Mouse (Mus musculus) heart, postnatal 0 days (tissue): ENCODE measurements around the gene Runx1. TPM values are rescaled to one million over a fixed set of nuclear protein-coding genes. Genes with fewer than 3 reads are reported as not detected.

Source experiments
- ATAC-seq: fragments of 200-750 bp; cut with Nextera tagmentation; 2 replicates; pipeline ENCODE4 v1.8.0; 2017; ENCODE audit warnings: low read depth, moderate number of reproducible peaks, moderate library complexity; ENCODE audit not compliant: insufficient read depth
- DNase-seq: peaks from one replicate; pipeline ENCODE4 v3.0.0-alpha.2; 2016; ENCODE audit warnings: low spot score
- H3K27ac ChIP-seq: fragments of 300-500 bp; sonication (generic); 2 replicates; pipeline ENCODE4 v1.5.1; 2014; ENCODE audit warnings: low read depth, mild to moderate bottlenecking
- H3K27me3 ChIP-seq: fragments of 300-500 bp; sonication (generic); 2 replicates; pipeline ENCODE4 v1.6.1; 2014; ENCODE audit warnings: low read length, mixed read lengths; ENCODE audit not compliant: control insufficient read depth, insufficient read depth
- H3K36me3 ChIP-seq: fragments of 300-500 bp; sonication (generic); replicated peaks from 2 replicates; pipeline ENCODE4 v1.6.1; 2014; ENCODE audit warnings: low read length, mixed read lengths; ENCODE audit not compliant: control insufficient read depth, insufficient read depth
- H3K4me1 ChIP-seq: fragments of 300-500 bp; sonication (generic); 2 replicates; pipeline ENCODE4 v1.6.1; 2014; ENCODE audit warnings: antibody characterized with exemption; ENCODE audit not compliant: control insufficient read depth, insufficient read depth
- H3K4me2 ChIP-seq: fragments of 300-500 bp; sonication (generic); 2 replicates; pipeline ENCODE4 v1.6.1; 2014; ENCODE audit warnings: low read depth, mild to moderate bottlenecking, low read length, moderate library complexity
- H3K4me3 ChIP-seq: fragments of 300-500 bp; sonication (generic); 2 replicates; pipeline ENCODE4 v1.5.1; 2014; ENCODE audit warnings: low read depth, low read length
- H3K9ac ChIP-seq: fragments of 300-500 bp; sonication (generic); replicated peaks from 2 replicates; pipeline ENCODE4 v1.6.1; 2014; ENCODE audit warnings: low read depth, low read length, mixed read lengths
- H3K9me3 ChIP-seq: fragments of 300-500 bp; sonication (generic); replicated peaks from 2 replicates; pipeline ENCODE4 v1.6.1; 2016; ENCODE audit warnings: low read length; ENCODE audit not compliant: control insufficient read depth
- CTCF ChIP-seq: IDR thresholded peaks from 2 replicates; pipeline ENCODE4 v1.5.1; 2016; ENCODE audit warnings: antibody characterized with exemption, control low read depth, low read depth
- EP300 ChIP-seq: IDR thresholded peaks from 2 replicates; pipeline ENCODE4 v1.6.1; 2016; ENCODE audit warnings: antibody characterized with exemption, low read depth
- WGBS: fragments of 180-500 bp; shearing (Covaris S2); extraction: QIAGEN DNeasy Blood & Tissue Kit; methylation state at CpG from one replicate; pipeline ENCODE4 v1.1.7; 2014; 5-methylcytosine and 5-hydroxymethylcytosine counted together
- polyA plus RNA-seq: library from polyadenylated mRNA; unstranded; fragments of >200 nt; fragmentation: Nextera tagmentation; extraction: Ambion mirVana; gene quantifications from 2 replicates; pipeline ENCODE4 v1.2.1, GENCODE M21; 2015
- total RNA-seq: library from RNA; depleted of rRNA; stranded (reverse); fragments of >200 nt; gene quantifications from 2 replicates; pipeline ENCODE4 v1.2.3, GENCODE M21; 2014; ENCODE audit warnings: low replicate concordance

Runx1 gene
- total and polyA plus RNA-seq, 2 experiments from 2014 or later = 0.33 to 1.3 TPM

DNA sequence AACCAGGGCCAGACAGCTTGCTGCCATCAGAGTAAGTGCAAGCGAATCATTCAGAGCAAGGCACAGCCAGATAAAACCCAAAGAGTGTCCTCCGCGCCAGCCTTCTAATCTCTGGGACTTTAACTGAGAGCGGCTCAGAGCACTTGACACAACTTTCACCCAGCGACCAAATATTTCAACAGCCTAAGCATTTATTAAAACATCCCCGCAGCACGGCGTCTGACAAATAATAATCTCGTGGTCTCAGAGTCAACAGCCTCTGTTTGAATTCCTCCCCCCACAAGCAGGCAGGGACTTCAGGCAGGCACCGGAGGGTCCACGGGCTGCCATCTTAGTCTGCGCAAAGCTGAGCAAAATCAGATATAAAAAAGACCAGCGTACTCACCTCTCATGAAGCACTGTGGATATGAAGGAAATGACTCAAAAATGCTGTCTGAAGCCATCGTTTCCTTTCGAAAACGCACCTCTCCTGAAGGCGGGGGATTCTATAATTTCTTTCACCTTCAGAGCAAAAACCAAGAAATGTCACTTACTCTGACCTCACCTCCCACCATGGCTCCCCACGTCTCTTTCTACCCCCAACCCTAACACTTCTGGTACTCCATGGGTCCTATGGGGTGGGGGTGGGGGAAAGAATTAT is 625 bp downstream of the Runx1 start:
- no peak overlapping the region; the same call in 1 of the 2 replicates for H3K9ac ChIP-seq
- H3K9me3 ChIP-seq = no peaks in the 10 kb centered on the region
- no peaks in the 10 kb centered on the region for H3K4me1 ChIP-seq
- DNase-seq (no peak), ATAC-seq (no peak)
- TF ChIP-seq EP300 = no peak
- TF ChIP-seq CTCF = no peak
- peaks cover 53% of the 10 kb centered on the region for H3K27me3 ChIP-seq
- H3K36me3 ChIP-seq = no peaks in the 10 kb centered on the region
- peak overlapping the region; percentile 32; the same call in 1 of the 2 replicates for H3K4me3 ChIP-seq
- WGBS = 58% methylated on average over 18 of the region's 18 CpGs
- no peak overlapping the region for H3K27ac ChIP-seq
- peak overlapping the region; percentile 17; the same call in 1 of the 2 replicates for H3K4me2 ChIP-seq

GRCm38 (mm10) chr16:92824723-92825203 is 1.2 kb downstream of the Runx1 start:
- Histone ChIP-seq H3K9ac (no peak overlapping the region; the same call in 1 of the 2 replicates), H3K9me3 (no peaks in the 10 kb centered on the region), H3K4me2 (peak overlapping the region; percentile 17; the same call in 1 of the 2 replicates), H3K4me3 (peak overlapping the region; percentile 32; the same call in 1 of the 2 replicates), H3K27me3 (peaks cover 53% of the 10 kb centered on the region), H3K36me3 (no peaks in the 10 kb centered on the region), H3K27ac (no peak overlapping the region), H3K4me1 (no peaks in the 10 kb centered on the region)
- no peak for TF ChIP-seq EP300
- no peak for TF ChIP-seq CTCF
- no peak for DNase-seq
- 76% methylated on average over 9 of the region's 9 CpGs for WGBS
- ATAC-seq = no peak

GRCm38 (mm10) chr16:92824003-92824722 is 1.8 kb downstream of the Runx1 start:
- H3K9ac ChIP-seq = no peak overlapping the region
- WGBS = 77% methylated on average over 6 of the region's 6 CpGs
- H3K4me2 ChIP-seq = peak overlapping the region; percentile 17; the same call in 1 of the 2 replicates
- H3K9me3 ChIP-seq = no peaks in the 10 kb centered on the region
- DNase-seq = no peak
- H3K27me3 ChIP-seq = peaks cover 54% of the 10 kb centered on the region
- H3K27ac ChIP-seq = no peak overlapping the region
- H3K4me3 ChIP-seq = peak overlapping the region; percentile 32; the same call in 1 of the 2 replicates
- TF ChIP-seq EP300 (no peak), CTCF (no peak)
- no peaks in the 10 kb centered on the region for H3K4me1 ChIP-seq
- no peak for ATAC-seq
- no peaks in the 10 kb centered on the region for H3K36me3 ChIP-seq

DNA sequence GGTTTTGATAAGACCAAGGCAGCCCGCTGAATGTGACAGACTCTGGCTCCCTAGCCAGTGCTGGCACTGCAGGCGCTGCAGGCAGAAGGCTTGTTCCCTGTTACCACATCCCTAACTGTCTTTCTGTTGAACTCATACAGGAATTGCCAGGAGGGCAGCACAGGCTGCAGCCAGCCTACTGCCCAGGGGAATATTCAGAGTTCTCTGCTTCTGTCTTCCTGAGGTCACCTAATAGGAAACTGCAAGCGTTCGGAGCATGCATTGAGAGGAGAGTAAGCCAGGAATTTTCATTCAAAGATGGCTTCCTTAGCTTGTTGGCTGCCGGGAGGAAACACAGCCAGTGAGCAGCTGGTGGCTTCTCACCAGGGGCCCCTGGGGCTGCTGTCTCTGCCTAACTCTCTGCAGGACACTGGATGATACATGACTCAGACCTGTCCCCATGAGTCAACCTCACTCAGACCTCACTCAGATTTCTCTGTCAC is 2.5 kb downstream of the Runx1 start:
- ATAC-seq (no peak), DNase-seq (no peak)
- Histone ChIP-seq H3K9ac (no peak overlapping the region), H3K27ac (no peak overlapping the region), H3K36me3 (no peaks in the 10 kb centered on the region), H3K9me3 (no peaks in the 10 kb centered on the region), H3K4me2 (no peak overlapping the region), H3K4me1 (no peaks in the 10 kb centered on the region), H3K27me3 (peaks cover 54% of the 10 kb centered on the region), H3K4me3 (no peak overlapping the region)
- TF ChIP-seq EP300 (no peak), CTCF (no peak)
- WGBS = 26% methylated on average over 5 of the region's 5 CpGs

DNA sequence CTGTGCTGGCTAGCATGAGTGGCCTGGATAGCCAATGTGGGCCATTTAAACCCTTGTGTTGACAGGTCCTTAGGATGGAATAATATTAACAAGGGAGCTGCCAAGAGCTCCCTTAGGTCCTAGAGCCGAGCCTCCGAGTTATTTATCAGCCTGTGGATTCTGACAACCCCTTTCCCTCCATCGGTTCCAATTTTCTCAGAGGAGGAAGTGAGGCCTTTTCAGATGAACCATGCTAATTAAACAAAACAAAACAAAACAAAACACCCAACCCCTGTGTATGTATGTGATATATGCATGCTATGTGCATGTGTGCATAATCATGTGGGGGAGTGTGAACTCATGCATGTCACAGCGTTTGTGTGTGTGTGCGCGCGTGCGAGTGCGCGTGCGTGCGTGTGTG is 3.3 kb downstream of the Runx1 start:
- no peaks in the 10 kb centered on the region for H3K4me1 ChIP-seq
- 74% methylated on average over 12 of the region's 12 CpGs for WGBS
- H3K4me3 ChIP-seq = no peak overlapping the region
- TF ChIP-seq CTCF = no peak
- no peak for TF ChIP-seq EP300
- ATAC-seq (no peak), DNase-seq (no peak)
- no peak overlapping the region for H3K9ac ChIP-seq
- H3K27me3 ChIP-seq = peaks cover 52% of the 10 kb centered on the region
- H3K9me3 ChIP-seq = no peaks in the 10 kb centered on the region
- no peaks in the 10 kb centered on the region for H3K36me3 ChIP-seq
- H3K27ac ChIP-seq = no peak overlapping the region
- H3K4me2 ChIP-seq = no peak overlapping the region
